Mouse (Mus musculus) hindbrain, embryonic 12.5 days (tissue): ENCODE measurements around the gene Ccdc170. TPM values are rescaled to one million over a fixed set of nuclear protein-coding genes. Genes with fewer than 3 reads are reported as not detected.
A peak's percentile ranks its signal among the peaks of the same experiment; 100 is the strongest.

Experiments
- ATAC-seq: fragments of 200-750 bp; cut with Nextera tagmentation; 2 replicates; pipeline ENCODE4 v1.8.0; 2017; ENCODE audit warnings: moderate TSS enrichment; ENCODE audit not compliant: low FRiP score
- H3K27ac ChIP-seq: fragments of 300-500 bp; sonication (generic); 2 replicates; pipeline ENCODE4 v1.5.1; 2016; ENCODE audit warnings: mild to moderate bottlenecking
- H3K27me3 ChIP-seq: fragments of 300-500 bp; sonication (generic); 2 replicates; pipeline ENCODE4 v1.6.1; 2016; ENCODE audit warnings: mild to moderate bottlenecking
- H3K36me3 ChIP-seq: fragments of 300-500 bp; sonication (generic); 2 replicates; pipeline ENCODE4 v1.6.1; 2016; ENCODE audit warnings: mild to moderate bottlenecking
- H3K4me1 ChIP-seq: fragments of 300-500 bp; sonication (generic); 2 replicates; pipeline ENCODE4 v1.6.1; 2016
- H3K4me2 ChIP-seq: fragments of 300-500 bp; sonication (generic); replicated peaks from 2 replicates; pipeline ENCODE4 v1.6.1; 2016; ENCODE audit warnings: mild to moderate bottlenecking
- H3K4me3 ChIP-seq: fragments of 300-500 bp; sonication (generic); 2 replicates; pipeline ENCODE4 v1.5.1; 2016; ENCODE audit warnings: mild to moderate bottlenecking
- H3K9ac ChIP-seq: fragments of 300-500 bp; sonication (generic); 2 replicates; pipeline ENCODE4 v1.6.1; 2016; ENCODE audit warnings: mild to moderate bottlenecking, moderate library complexity
- H3K9me3 ChIP-seq: fragments of 300-500 bp; sonication (generic); replicated peaks from 2 replicates; pipeline ENCODE4 v1.6.1; 2016; ENCODE audit warnings: mild to moderate bottlenecking
- WGBS: fragments of 180-500 bp; shearing (Covaris S2); methylation state at CpG from one replicate; pipeline ENCODE4 v1.1.7; 2016; 5-methylcytosine and 5-hydroxymethylcytosine counted together
- polyA plus RNA-seq: library from polyadenylated mRNA; unstranded; fragments of >200 nt; fragmentation: Nextera tagmentation; extraction: Ambion mirVana; gene quantifications from 2 replicates; pipeline ENCODE4 v1.2.1, GENCODE M21; 2016

Ccdc170 gene
- polyA plus RNA-seq, 1 experiment from 2014 or later: 0.45 TPM

- Histone ChIP-seq H3K36me3 (no peaks in the 10 kb centered on the region), H3K4me3 (no peak overlapping the region), H3K4me1 (0 out of 2 replicates have a peak, but pooled peaks cover 4% of the 10 kb centered on the region), H3K9me3 (no peaks in the 10 kb centered on the region), H3K27ac (no peak overlapping the region), H3K27me3 (no peaks in the 10 kb centered on the region), H3K4me2 (no peak overlapping the region), H3K9ac (no peak overlapping the region)
- WGBS: 22% methylated on average over 7 of the region's 7 CpGs
- ATAC-seq: 0 out of 2 replicates have a peak, but pooled peaks have one; percentile 52
Measured at GRCm38 (mm10) chr10:4528043-4528442, 45.7 kb downstream of the Ccdc170 start.

GRCm38 (mm10) chr10:4530638-4531235 lies 48.4 kb downstream of the Ccdc170 start:
- H3K4me3 ChIP-seq: no peak overlapping the region
- WGBS: 80% methylated on average over 9 of the region's 9 CpGs
- no peak for ATAC-seq
- no peaks in the 10 kb centered on the region for H3K9me3 ChIP-seq
- H3K9ac ChIP-seq: no peak overlapping the region
- H3K27ac ChIP-seq: no peak overlapping the region
- H3K36me3 ChIP-seq: no peaks in the 10 kb centered on the region
- 0 out of 2 replicates have a peak, but pooled peaks cover 4% of the 10 kb centered on the region for H3K4me1 ChIP-seq
- H3K27me3 ChIP-seq: no peaks in the 10 kb centered on the region
- no peak overlapping the region for H3K4me2 ChIP-seq

GRCm38 (mm10) chr10:4531933-4532332 lies 49.6 kb downstream of the Ccdc170 start:
- no peak for ATAC-seq
- Histone ChIP-seq H3K4me1 (0 out of 2 replicates have a peak, but pooled peaks cover 4% of the 10 kb centered on the region), H3K27ac (no peak overlapping the region), H3K36me3 (no peaks in the 10 kb centered on the region), H3K9me3 (no peaks in the 10 kb centered on the region), H3K27me3 (no peaks in the 10 kb centered on the region), H3K4me2 (no peak overlapping the region), H3K4me3 (no peak overlapping the region), H3K9ac (no peak overlapping the region)
- WGBS: 73% methylated on average over 6 of the region's 6 CpGs

GRCm38 (mm10) chr10:4532731-4533130 lies 50.4 kb downstream of the Ccdc170 start:
- WGBS: 74% methylated on average over 6 of the region's 6 CpGs
- Histone ChIP-seq H3K9me3 (no peaks in the 10 kb centered on the region), H3K4me2 (no peak overlapping the region), H3K27me3 (no peaks in the 10 kb centered on the region), H3K9ac (no peak overlapping the region), H3K27ac (no peak overlapping the region), H3K4me3 (no peak overlapping the region), H3K36me3 (no peaks in the 10 kb centered on the region), H3K4me1 (0 out of 2 replicates have a peak, but pooled peaks cover 4% of the 10 kb centered on the region)
- ATAC-seq: no peak

GRCm38 (mm10) chr10:4533873-4534272 lies 51.6 kb downstream of the Ccdc170 start:
- Histone ChIP-seq H3K27ac (no peak overlapping the region), H3K9me3 (no peaks in the 10 kb centered on the region), H3K36me3 (no peaks in the 10 kb centered on the region), H3K4me2 (no peak overlapping the region), H3K4me3 (no peak overlapping the region), H3K4me1 (no peaks in the 10 kb centered on the region), H3K27me3 (no peaks in the 10 kb centered on the region), H3K9ac (no peak overlapping the region)
- WGBS: 86% methylated on average over 11 of the region's 11 CpGs
- no peak for ATAC-seq

- Histone ChIP-seq H3K27me3 (no peaks in the 10 kb centered on the region), H3K9ac (no peak overlapping the region), H3K9me3 (no peaks in the 10 kb centered on the region; the same call in 1 of the 2 replicates), H3K4me2 (no peak overlapping the region), H3K4me3 (no peak overlapping the region), H3K27ac (no peak overlapping the region), H3K4me1 (no peaks in the 10 kb centered on the region), H3K36me3 (no peaks in the 10 kb centered on the region)
- no peak for ATAC-seq
- WGBS: 93% methylated on average over 2 of the region's 2 CpGs
Measured at GRCm38 (mm10) chr10:4545550-4545949, 63.2 kb downstream of the Ccdc170 start.

GRCm38 (mm10) chr10:4553442-4554119 lies 71.3 kb downstream of the Ccdc170 start:
- WGBS: 63% methylated on average over 9 of the region's 9 CpGs
- H3K4me3 ChIP-seq: no peak overlapping the region
- H3K9me3 ChIP-seq: no peaks in the 10 kb centered on the region
- no peak for ATAC-seq
- no peak overlapping the region for H3K27ac ChIP-seq
- no peak overlapping the region for H3K4me2 ChIP-seq
- no peaks in the 10 kb centered on the region for H3K36me3 ChIP-seq
- no peaks in the 10 kb centered on the region for H3K27me3 ChIP-seq
- no peak overlapping the region for H3K9ac ChIP-seq
- H3K4me1 ChIP-seq: no peaks in the 10 kb centered on the region

GRCm38 (mm10) chr10:4556842-4557377 lies 74.6 kb downstream of the Ccdc170 start:
- WGBS: 83% methylated on average over 3 of the region's 3 CpGs
- H3K4me3 ChIP-seq: no peak overlapping the region
- no peaks in the 10 kb centered on the region for H3K36me3 ChIP-seq
- no peaks in the 10 kb centered on the region for H3K27me3 ChIP-seq
- no peaks in the 10 kb centered on the region for H3K9me3 ChIP-seq
- H3K4me2 ChIP-seq: no peak overlapping the region
- no peaks in the 10 kb centered on the region for H3K4me1 ChIP-seq
- no peak overlapping the region for H3K27ac ChIP-seq
- no peak for ATAC-seq
- no peak overlapping the region for H3K9ac ChIP-seq

- Histone ChIP-seq H3K9me3 (no peaks in the 10 kb centered on the region), H3K4me3 (no peak overlapping the region), H3K9ac (no peak overlapping the region), H3K4me2 (no peak overlapping the region), H3K36me3 (no peaks in the 10 kb centered on the region), H3K27ac (no peak overlapping the region), H3K27me3 (no peaks in the 10 kb centered on the region), H3K4me1 (no peaks in the 10 kb centered on the region)
- WGBS: 44% methylated on average over 4 of the region's 4 CpGs
- no peak for ATAC-seq
Measured at GRCm38 (mm10) chr10:4559132-4559531, 76.8 kb downstream of the Ccdc170 start.

GRCm38 (mm10) chr10:4565148-4565547 lies 82.8 kb downstream of the Ccdc170 start:
- Histone ChIP-seq H3K9me3 (no peaks in the 10 kb centered on the region), H3K27ac (no peak overlapping the region), H3K27me3 (no peaks in the 10 kb centered on the region), H3K9ac (no peak overlapping the region), H3K4me1 (no peaks in the 10 kb centered on the region), H3K36me3 (no peaks in the 10 kb centered on the region), H3K4me2 (no peak overlapping the region), H3K4me3 (no peak overlapping the region)
- ATAC-seq: no peak
- 92% methylated on average over 1 of the region's 1 CpGs for WGBS

GRCm38 (mm10) chr10:4570778-4571177 lies 88.5 kb downstream of the Ccdc170 start:
- Histone ChIP-seq H3K27me3 (no peaks in the 10 kb centered on the region), H3K4me2 (no peak overlapping the region), H3K27ac (no peak overlapping the region), H3K9me3 (no peaks in the 10 kb centered on the region), H3K36me3 (no peaks in the 10 kb centered on the region), H3K4me1 (no peaks in the 10 kb centered on the region), H3K4me3 (no peak overlapping the region), H3K9ac (no peak overlapping the region)
- ATAC-seq: no peak
- 90% methylated on average over 4 of the region's 4 CpGs for WGBS

- H3K27ac ChIP-seq: no peak overlapping the region
- H3K9ac ChIP-seq: no peak overlapping the region
- H3K27me3 ChIP-seq: no peaks in the 10 kb centered on the region
- ATAC-seq: no peak
- no peaks in the 10 kb centered on the region for H3K4me1 ChIP-seq
- H3K4me3 ChIP-seq: no peak overlapping the region
- H3K9me3 ChIP-seq: no peaks in the 10 kb centered on the region
- H3K4me2 ChIP-seq: no peak overlapping the region
- H3K36me3 ChIP-seq: no peaks in the 10 kb centered on the region
- WGBS: 74% methylated on average over 4 of the region's 4 CpGs
Measured at GRCm38 (mm10) chr10:4571304-4571703, 89.0 kb downstream of the Ccdc170 start.

GRCm38 (mm10) chr10:4581905-4582304 lies 99.6 kb downstream of the Ccdc170 start:
- Histone ChIP-seq H3K27ac (no peak overlapping the region), H3K9me3 (no peaks in the 10 kb centered on the region), H3K36me3 (no peaks in the 10 kb centered on the region), H3K27me3 (no peaks in the 10 kb centered on the region), H3K4me2 (no peak overlapping the region), H3K4me1 (no peaks in the 10 kb centered on the region), H3K4me3 (no peak overlapping the region), H3K9ac (no peak overlapping the region)
- ATAC-seq: peak; percentile 81
- WGBS: 75% methylated on average over 5 of the region's 5 CpGs
